Mouse (Mus musculus) intestine, embryonic 14.5 days (tissue): ENCODE data around the gene Tor1aip1. TPM values are rescaled to one million over a fixed set of nuclear protein-coding genes. Genes with fewer than 3 reads are reported as not detected.
A peak's percentile ranks its signal among the peaks of the same experiment; 100 is the strongest.

Experiments
- ATAC-seq: fragments of 200-750 bp; cut with Nextera tagmentation; replicated peaks from 2 replicates; pipeline ENCODE4 v1.8.0; 2017; ENCODE audit warnings: low read depth, moderate number of reproducible peaks, moderate TSS enrichment, moderate library complexity; ENCODE audit not compliant: low FRiP score, low TSS enrichment
- DNase-seq: peaks from one replicate; pipeline ENCODE4 v3.0.0-alpha.2; 2018; ENCODE audit warnings: low spot score
- H3K27ac ChIP-seq: fragments of 300-500 bp; sonication (generic); 2 replicates; pipeline ENCODE4 v1.5.1; 2014; ENCODE audit warnings: low read depth, mild to moderate bottlenecking, control low read depth
- H3K27me3 ChIP-seq: fragments of 300-500 bp; sonication (generic); replicated peaks from 2 replicates; pipeline ENCODE4 v1.6.1; 2014; ENCODE audit warnings: low read length, control low read depth; ENCODE audit not compliant: control insufficient read depth, insufficient read depth
- H3K36me3 ChIP-seq: fragments of 300-500 bp; sonication (generic); 2 replicates; pipeline ENCODE4 v1.6.1; 2014; ENCODE audit warnings: low read length, control low read depth; ENCODE audit not compliant: control insufficient read depth, insufficient read depth
- H3K4me1 ChIP-seq: fragments of 300-500 bp; sonication (generic); replicated peaks from 2 replicates; pipeline ENCODE4 v1.6.1; 2014; ENCODE audit warnings: low read length, control low read depth, mixed read lengths; ENCODE audit not compliant: control insufficient read depth, insufficient read depth
- H3K4me2 ChIP-seq: fragments of 300-500 bp; sonication (generic); 2 replicates; pipeline ENCODE4 v1.6.1; 2014; ENCODE audit warnings: low read length
- H3K4me3 ChIP-seq: fragments of 300-500 bp; sonication (generic); 2 replicates; pipeline ENCODE4 v1.5.1; 2014; ENCODE audit warnings: low read depth, low read length, control low read depth, mixed read lengths
- H3K9ac ChIP-seq: fragments of 300-500 bp; sonication (generic); 2 replicates; pipeline ENCODE4 v1.6.1; 2014; ENCODE audit warnings: mild to moderate bottlenecking, low read length
- H3K9me3 ChIP-seq: fragments of 300-500 bp; sonication (generic); 2 replicates; pipeline ENCODE4 v1.6.1; 2016; ENCODE audit warnings: low read length, control low read depth; ENCODE audit not compliant: control insufficient read depth
- WGBS: fragments of 180-500 bp; shearing (Covaris S2); extraction: QIAGEN DNeasy Blood & Tissue Kit; methylation state at CpG from one replicate; pipeline ENCODE4 v1.1.7; 2014; 5-methylcytosine and 5-hydroxymethylcytosine counted together
- polyA plus RNA-seq: library from polyadenylated mRNA; unstranded; fragments of >200 nt; fragmentation: Nextera tagmentation; extraction: Ambion mirVana; gene quantifications from 2 replicates; pipeline ENCODE4 v1.2.1, GENCODE M21; 2014

Gene Tor1aip1
- polyA plus RNA-seq, 1 experiment from 2014 or later: 39.1 TPM

- DNase-seq (no peak), ATAC-seq (no peak)
- H3K36me3 ChIP-seq: peaks cover 58% of the 10 kb centered on the region
- H3K9me3 ChIP-seq: no peaks in the 10 kb centered on the region
- no peaks in the 10 kb centered on the region for H3K27me3 ChIP-seq
- no peak overlapping the region for H3K27ac ChIP-seq
- no peak overlapping the region for H3K9ac ChIP-seq
- no peaks in the 10 kb centered on the region for H3K4me1 ChIP-seq
- WGBS: 57% methylated on average over 3 of the region's 3 CpGs
- H3K4me2 ChIP-seq: no peak overlapping the region
- no peak overlapping the region for H3K4me3 ChIP-seq
Measured at GRCm38 (mm10) chr1:156066133-156066532, 29.9 kb upstream of the Tor1aip1 start.

DNA sequence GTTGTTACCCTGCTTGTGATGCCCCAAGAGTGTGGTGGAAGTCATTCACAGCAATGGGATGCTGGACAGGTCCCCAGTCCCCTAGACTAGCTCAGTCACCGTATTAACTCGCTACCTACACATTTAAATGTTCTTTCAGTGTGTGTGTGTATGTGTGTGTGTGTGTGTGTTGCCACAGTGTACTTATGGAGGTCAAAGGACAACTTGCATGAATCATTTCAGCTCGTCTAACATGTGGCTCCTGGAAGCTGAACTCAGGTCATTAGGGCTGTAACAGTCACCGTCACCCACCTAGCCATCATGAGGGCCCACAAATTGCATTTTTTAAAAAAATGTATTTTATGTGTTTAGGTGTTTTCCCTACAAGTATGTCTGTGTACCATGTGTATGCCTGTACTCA, 25.9 kb upstream of the Tor1aip1 start:
- Histone ChIP-seq H3K27ac (no peak overlapping the region), H3K4me3 (no peak overlapping the region), H3K36me3 (peaks cover 71% of the 10 kb centered on the region), H3K9me3 (no peaks in the 10 kb centered on the region), H3K27me3 (no peaks in the 10 kb centered on the region), H3K4me2 (no peak overlapping the region), H3K9ac (no peak overlapping the region), H3K4me1 (no peaks in the 10 kb centered on the region)
- WGBS: 85% methylated on average over 4 of the region's 4 CpGs
- DNase-seq (no peak), ATAC-seq (no peak)

DNA sequence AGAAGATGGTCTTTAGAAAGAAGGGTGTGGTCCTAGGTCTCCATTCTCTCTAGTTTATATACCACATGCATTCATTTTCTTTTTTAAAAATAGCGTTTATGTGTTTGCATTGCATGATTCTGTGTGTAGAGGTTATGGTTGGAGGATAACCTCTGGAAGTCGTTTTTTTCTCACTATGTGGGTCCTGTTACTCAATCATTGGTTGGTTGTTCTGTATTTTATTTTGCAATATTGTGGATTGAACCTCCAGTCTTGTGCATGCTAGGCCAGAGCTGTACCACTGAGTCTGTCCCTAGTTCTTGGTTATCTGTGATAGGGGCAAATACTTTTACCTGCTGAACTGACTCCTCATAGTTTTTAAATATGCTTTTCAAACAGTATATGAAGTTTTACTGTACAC, 21.9 kb upstream of the Tor1aip1 start:
- Histone ChIP-seq H3K4me2 (no peak overlapping the region), H3K27ac (no peak overlapping the region), H3K4me1 (no peaks in the 10 kb centered on the region), H3K36me3 (peaks cover 68% of the 10 kb centered on the region), H3K27me3 (no peaks in the 10 kb centered on the region), H3K9me3 (no peaks in the 10 kb centered on the region), H3K9ac (no peak overlapping the region), H3K4me3 (no peak overlapping the region)
- 85% methylated on average over 2 of the region's 2 CpGs for WGBS
- DNase-seq: no peak
- no peak for ATAC-seq

DNA sequence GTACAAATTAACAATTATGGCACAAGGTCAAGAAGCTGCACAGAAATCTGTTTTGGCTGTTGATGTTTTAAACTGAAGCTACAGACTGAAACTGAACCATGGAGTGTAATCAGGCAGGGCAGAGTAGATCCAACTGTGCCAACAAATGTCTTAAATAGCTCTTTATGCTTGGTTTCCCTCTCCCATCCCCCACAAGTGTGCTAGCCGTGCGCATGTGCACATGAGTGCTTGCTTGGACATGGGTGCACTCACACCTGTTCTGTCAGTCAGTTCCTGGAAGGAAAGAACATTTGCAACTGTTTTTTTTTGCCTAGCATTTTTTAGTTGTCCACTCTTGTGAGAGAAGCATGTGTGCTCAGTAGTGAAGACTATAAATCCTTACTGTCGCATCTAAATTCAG, 10.4 kb upstream of the Tor1aip1 start:
- WGBS: 90% methylated on average over 3 of the region's 3 CpGs
- H3K36me3 ChIP-seq: peaks cover 81% of the 10 kb centered on the region
- H3K27ac ChIP-seq: no peak overlapping the region
- H3K4me1 ChIP-seq: peaks cover 16% of the 10 kb centered on the region
- no peaks in the 10 kb centered on the region for H3K9me3 ChIP-seq
- no peak overlapping the region for H3K4me2 ChIP-seq
- H3K9ac ChIP-seq: no peak overlapping the region
- ATAC-seq (no peak), DNase-seq (no peak)
- H3K4me3 ChIP-seq: no peak overlapping the region
- H3K27me3 ChIP-seq: no peaks in the 10 kb centered on the region

DNA sequence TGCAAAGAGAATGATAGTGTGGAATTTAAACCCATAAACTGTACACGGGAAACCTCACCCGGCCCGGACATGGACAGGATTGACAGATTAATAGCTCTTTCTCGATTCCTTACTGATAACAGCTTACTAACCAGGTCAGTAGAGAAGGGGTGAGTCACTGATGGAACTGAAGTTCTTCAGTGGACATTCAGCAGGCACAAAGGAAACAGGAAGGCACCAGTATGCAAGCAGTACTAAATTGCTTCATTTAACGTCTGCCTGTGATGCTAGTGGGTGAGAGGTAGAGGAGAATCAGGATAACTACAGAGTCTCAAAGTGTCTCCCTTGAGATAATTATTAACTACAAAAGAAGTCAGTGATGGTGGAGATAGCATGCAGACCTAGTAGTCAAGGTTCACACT, 7.9 kb upstream of the Tor1aip1 start:
- ATAC-seq (0 out of 2 replicates have a peak, but pooled peaks have one; percentile 14), DNase-seq (no peak)
- Histone ChIP-seq H3K27me3 (no peaks in the 10 kb centered on the region), H3K4me1 (peaks cover 21% of the 10 kb centered on the region), H3K4me3 (no peak overlapping the region), H3K9ac (no peak overlapping the region), H3K4me2 (no peak overlapping the region), H3K27ac (no peak overlapping the region), H3K9me3 (no peaks in the 10 kb centered on the region), H3K36me3 (peaks cover 57% of the 10 kb centered on the region)
- WGBS: 55% methylated on average over 5 of the region's 5 CpGs

DNA sequence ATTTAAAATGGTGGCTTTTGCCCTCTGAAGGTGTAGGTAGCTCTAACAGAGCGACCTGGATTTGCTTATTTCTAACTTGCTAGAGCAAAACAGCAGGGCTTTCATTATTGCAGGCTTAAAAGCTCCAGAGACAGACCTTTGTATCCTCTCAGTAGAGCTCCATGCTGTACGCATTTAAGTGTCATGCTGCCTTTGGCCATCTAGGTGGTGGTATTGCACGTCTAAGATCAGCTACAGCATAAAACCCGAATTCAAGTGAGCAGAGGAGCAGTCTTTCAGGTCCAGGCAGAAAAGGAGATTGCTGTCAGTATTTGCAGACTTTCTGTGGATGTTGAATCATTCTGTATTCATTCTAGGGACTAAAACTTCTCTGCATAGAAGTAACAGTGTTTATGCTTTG, 6.7 kb upstream of the Tor1aip1 start:
- no peak overlapping the region for H3K4me3 ChIP-seq
- no peaks in the 10 kb centered on the region for H3K9me3 ChIP-seq
- no peak for ATAC-seq
- no peak overlapping the region for H3K27ac ChIP-seq
- H3K4me2 ChIP-seq: peak overlapping the region; percentile 85
- peaks cover 46% of the 10 kb centered on the region for H3K36me3 ChIP-seq
- WGBS: 16% methylated on average over 4 of the region's 4 CpGs
- no peak overlapping the region for H3K9ac ChIP-seq
- H3K4me1 ChIP-seq: peaks cover 21% of the 10 kb centered on the region
- no peaks in the 10 kb centered on the region for H3K27me3 ChIP-seq
- peak; percentile 68 for DNase-seq

DNA sequence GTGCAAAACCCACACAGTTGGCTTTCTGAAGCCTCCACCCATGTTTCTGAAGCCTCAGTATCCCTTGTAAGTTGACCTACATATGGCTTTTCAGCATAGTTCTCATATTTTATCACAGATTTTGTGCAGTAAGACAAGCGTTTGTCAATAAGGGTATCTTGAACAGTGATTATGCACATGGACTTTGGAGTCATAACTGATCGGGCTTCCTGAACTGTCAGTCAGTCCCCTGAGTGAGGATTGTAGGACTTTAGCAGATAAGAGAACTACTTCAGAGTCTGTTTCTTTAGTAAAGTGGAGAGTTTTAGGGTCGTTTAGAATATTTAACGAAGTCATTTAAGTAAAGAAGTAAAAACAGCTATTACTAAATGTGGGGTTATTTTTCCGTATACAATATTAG, 6.2 kb upstream of the Tor1aip1 start:
- Histone ChIP-seq H3K36me3 (peaks cover 41% of the 10 kb centered on the region), H3K27me3 (no peaks in the 10 kb centered on the region), H3K27ac (no peak overlapping the region), H3K4me3 (peak overlapping the region; percentile 87), H3K4me2 (peak overlapping the region; percentile 85), H3K4me1 (peaks cover 22% of the 10 kb centered on the region), H3K9me3 (no peaks in the 10 kb centered on the region), H3K9ac (no peak overlapping the region)
- no peak for ATAC-seq
- 72% methylated on average over 5 of the region's 5 CpGs for WGBS
- no peak for DNase-seq

GRCm38 (mm10) chr1:156041451-156042241, 5.4 kb upstream of the Tor1aip1 start:
- peak overlapping the region; percentile 68 for H3K9ac ChIP-seq
- H3K4me3 ChIP-seq: peak overlapping the region; percentile 87
- no peaks in the 10 kb centered on the region for H3K27me3 ChIP-seq
- H3K9me3 ChIP-seq: no peaks in the 10 kb centered on the region
- H3K4me2 ChIP-seq: peak overlapping the region; percentile 85
- peaks cover 33% of the 10 kb centered on the region; the same call in 1 of the 2 replicates for H3K36me3 ChIP-seq
- DNase-seq (no peak), ATAC-seq (no peak)
- H3K4me1 ChIP-seq: peaks cover 28% of the 10 kb centered on the region
- 29% methylated on average over 7 of the region's 7 CpGs for WGBS
- no peak overlapping the region for H3K27ac ChIP-seq
